Mouse (Mus musculus): ENCODE results near the gene Hist1h4k.

Gene Hist1h4k

DNA sequence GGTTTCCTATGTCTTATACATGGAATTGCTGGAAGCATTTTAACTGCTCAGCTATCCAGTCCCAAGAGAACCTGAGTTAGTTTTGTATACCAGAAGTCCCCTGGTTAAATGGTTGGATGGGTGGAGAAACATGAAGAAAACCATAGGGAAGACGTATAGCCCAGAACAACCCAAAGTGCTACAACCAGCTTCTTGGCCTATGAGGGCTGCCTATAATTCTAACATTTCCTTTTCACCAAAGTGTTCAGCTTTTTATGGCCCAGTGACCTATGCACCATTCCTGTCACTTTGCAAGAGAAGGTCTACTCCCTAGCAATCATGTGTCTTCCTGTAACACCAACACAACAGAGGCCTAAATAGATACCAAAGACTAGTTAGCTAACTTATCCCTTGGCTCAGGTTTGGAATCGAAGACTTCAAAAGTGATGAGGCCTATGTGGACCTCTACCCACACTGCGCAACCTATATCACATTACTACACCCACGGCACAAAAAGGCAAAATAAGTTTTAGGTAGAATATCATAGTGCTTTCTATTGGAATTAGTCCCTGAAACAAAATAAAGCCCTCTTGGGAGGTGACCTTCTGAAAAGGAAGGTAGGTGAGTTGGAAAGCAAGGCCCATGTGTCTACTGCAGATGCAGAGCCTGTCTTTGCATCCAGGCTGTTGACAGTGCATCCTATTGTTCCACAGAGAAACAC, 31.8 kb downstream of the Hist1h4k start:
- DNase-seq (ENCODE audit: low spot score) = peak; percentile 72

DNA sequence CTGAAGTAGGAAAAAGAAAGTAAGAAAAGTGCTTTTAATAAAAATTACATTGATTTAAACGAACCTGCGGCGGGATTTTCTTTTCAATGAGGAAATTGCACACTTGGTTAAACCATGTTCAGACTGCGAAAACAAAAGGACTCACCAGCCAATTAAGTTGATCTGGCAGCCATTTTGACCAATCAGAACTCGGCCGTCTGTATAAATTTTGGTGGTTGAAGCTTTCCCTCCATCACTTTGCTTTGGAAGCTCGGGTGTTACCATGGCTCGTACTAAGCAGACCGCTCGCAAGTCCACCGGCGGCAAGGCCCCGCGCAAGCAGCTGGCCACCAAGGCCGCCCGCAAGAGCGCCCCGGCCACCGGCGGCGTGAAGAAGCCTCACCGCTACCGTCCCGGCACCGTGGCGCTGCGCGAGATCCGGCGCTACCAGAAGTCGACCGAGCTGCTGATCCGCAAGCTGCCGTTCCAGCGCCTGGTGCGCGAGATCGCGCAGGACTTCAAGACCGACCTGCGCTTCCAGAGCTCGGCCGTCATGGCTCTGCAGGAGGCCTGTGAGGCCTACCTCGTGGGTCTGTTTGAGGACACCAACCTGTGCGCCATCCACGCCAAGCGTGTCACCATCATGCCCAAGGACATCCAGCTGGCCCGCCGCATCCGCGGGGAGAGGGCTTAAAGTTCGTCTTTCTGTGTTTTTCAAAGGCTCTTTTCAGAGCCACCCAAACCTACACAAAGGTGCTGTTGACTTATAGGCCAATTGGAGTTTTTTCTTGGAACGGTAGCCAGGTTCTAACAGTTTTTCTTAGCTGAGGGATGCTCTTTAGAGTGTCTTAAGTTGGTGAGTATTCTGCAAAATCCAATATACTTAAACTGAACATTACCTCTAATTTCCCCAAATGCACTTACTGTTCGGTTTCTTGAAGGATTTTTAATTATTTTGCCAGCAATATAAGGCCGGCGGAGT, 32.6 kb downstream of the Hist1h4k start, which contains the start of gene Hist1h3h:
Gene Hist1h3h (plus strand): TSS at position 263 of the 961 bp plus-strand sequence.
- DNase-seq (ENCODE audit: low spot score) = peak; percentile 96

DNA sequence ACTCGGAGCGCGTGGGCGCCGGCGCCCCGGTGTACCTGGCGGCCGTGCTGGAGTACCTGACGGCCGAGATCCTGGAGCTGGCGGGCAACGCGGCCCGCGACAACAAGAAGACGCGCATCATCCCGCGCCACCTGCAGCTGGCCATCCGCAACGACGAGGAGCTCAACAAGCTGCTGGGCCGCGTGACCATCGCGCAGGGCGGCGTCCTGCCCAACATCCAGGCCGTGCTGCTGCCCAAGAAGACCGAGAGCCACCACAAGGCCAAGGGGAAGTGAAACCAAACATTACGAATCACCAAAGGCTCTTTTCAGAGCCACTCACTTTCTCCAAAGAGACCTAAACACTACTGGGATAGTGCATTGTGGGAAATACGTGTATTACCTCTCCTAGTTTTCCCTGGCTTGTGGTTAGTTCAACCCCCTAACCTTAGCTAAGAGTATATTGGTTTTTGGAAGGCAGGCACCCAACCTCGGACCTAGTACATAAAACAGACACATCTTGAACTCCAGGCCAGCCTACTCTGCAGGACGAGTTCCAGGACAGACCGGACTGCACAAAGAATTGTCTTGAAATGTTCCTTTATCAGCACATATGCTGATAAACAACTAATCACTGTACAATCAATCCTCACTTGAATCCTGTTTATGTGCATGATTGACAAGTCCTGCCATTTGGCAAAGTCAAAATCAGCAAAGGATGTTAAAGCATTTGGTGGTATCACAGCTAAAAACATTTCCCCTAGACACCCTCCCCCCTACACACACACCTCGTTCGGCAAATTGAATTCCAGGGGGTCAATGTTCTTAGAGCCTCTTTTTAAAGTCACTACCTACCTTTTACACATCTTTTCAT, 33.5 kb downstream of the Hist1h4k start:
- DNase-seq (ENCODE audit: low spot score) = peak; percentile 83

DNA sequence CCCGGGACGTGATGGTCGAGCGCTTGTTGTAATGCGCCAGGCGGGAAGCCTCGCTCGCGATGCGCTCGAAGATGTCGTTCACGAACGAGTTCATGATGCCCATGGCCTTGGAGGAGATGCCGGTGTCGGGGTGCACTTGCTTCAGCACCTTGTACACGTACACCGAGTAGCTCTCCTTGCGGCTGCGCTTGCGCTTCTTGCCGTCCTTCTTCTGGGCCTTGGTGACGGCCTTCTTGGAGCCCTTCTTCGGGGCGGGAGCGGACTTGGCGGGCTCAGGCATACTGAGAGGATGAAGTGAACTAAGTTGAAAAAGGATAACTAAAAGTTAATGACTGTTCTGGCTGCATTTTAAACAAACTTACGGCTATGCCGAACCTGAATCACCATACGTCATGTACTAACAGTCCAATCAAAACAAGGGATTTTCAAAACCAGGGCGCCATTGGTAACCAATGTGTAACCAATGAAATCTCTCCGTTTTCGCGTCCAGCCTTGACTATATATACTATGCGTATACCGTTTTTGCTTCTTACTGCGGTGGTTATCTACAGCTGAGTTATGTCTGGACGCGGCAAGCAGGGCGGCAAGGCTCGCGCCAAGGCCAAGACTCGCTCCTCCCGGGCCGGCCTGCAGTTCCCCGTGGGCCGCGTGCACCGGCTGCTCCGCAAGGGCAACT, 34.3 kb downstream of the Hist1h4k start, which contains the start of the genes Hist1h2bl and Hist1h2ai:
Gene Hist1h2bl (minus strand): TSS at position 280 of the 676 bp plus-strand sequence.
Gene Hist1h2ai (plus strand): TSS at position 559 of the 676 bp plus-strand sequence.
- DNase-seq (ENCODE audit: low spot score) = peak; percentile 98

DNA sequence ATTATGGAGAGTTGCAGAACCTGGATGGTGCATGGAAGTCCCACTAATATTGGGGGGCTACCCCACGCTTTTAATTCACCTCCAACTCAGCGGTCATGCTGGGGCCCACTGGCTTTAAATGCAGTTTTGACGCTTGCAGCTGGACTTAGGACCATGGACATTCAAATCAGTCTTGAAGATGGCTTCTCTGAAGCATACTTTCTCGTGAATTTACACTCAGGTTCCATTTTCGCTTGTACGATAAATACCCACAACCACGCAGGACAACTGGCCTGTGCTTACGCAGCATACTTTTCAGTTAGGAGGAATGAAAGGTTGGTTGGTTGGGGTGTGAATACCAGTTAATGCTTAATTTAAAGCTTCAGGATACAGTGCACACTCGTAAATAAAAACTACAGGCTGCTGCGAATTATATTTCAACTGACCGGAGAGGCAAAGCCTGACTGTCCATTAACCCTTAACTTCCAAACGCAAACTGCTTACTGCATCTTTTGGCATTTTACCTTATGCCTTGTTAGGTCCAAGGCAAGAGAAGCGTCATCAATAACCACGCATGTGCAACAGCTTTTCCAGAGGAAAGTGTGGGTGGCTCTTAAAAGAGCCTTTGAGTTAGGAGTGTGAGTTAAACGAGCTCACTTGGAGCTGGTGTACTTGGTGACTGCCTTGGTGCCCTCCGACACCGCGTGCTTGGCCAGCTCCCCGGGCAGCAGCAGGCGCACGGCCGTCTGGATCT, 35.0 kb downstream of the Hist1h4k start:
- DNase-seq (ENCODE audit: low spot score) = peak; percentile 67

DNA sequence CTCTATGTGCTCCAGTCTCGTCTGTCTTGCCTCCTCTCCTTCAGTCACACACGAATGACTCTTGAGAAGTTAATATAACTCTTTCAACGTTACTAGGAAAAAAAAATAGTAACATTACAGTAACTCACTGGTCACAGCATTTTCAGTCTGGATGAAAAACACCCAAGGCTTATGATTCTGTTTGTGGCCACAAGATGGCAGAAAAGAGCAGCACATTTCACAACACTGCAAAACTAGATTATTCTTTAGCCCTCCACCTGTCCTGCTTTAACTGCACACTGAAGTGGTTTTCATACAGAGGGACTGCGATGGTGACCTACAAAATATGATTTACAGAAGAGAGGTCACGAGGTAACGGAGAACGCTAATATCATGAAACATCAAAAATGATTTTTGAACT, 35.6 kb downstream of the Hist1h4k start:
- peak; percentile 84 for DNase-seq (ENCODE audit: low spot score)

DNA sequence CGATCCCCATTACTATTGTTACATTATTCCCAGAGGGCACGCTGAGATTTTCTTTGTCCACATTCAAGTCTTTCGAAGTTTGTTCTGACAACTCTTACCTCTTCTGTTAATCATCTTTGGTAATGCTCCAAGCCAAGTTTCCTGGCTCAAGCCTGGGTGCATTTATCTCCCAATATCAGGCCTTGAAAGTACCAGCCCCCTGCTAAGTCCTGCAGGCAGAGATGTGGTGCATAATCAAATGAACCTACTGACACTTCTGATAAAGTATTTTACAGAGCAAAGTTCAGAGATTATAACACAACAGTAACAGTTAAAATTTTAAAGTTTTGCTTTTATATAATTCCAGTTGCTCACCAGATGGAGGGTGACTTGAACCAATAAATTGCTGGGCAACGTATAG, 38.6 kb downstream of the Hist1h4k start:
- DNase-seq (ENCODE audit: low spot score) = no peak

DNA sequence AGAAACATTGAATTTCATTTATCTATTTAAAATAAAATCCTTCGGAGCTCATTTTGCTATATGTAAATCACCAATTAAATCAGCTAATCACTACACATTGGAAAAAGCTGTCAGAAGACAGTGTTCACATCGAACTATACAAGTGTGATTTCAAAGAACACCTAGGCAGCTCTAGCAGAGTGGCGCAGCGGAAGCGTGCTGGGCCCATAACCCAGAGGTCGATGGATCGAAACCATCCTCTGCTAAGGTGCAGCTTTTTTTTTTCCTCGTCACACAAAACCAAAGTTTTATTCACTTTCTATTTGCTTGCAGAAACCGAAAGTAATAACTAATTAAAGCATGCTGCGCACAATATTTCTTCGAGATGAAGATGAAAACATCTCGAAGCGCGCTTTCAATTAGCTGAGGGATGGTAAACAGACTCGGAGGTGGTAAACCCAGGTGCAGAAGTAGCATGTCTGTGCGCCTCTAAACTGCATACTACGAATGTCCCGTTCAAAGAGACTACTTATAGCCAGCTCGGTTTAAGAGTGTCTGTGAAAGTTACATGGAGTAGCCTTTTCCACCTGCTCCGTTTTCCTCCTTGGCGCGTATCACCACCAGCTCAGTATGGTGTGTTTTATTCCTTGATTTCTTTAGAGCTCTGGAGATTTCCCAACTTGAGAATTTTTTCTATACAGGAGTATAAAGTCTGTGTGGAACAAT, 39.3 kb downstream of the Hist1h4k start:
- DNase-seq (ENCODE audit: low spot score) = peak; percentile 88

DNA sequence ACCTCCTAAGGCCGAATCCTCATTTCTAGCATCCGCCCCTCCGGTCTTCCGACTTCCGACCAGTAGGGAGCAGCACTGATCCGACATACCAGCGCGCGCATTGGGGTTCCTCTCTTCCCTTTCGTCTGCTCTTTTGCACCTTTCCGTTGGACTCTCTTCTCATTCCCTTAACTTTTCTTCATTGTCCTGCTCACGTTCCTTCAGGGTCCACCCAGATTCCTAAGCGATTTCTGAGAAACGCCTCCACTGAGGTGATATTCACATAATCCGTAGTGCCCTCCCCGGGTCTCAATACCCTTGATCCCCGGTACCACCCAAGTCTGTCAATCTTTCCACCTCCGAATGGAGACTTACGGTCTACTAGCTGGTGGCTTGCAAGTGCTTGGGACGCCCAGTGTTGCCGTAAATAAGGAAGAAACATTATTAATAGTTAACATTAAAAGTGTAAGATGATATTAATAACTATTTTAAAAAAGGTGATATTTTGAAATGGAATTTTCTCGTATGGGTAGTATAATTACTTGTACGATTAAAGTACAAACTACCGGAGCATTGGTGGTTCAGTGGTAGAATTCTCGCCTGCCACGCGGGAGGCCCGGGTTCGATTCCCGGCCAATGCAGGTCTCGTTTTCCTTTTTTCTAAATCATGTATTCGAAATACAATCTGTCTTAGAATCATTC, 40.1 kb downstream of the Hist1h4k start:
- DNase-seq (ENCODE audit: low spot score) = peak; percentile 95

DNA sequence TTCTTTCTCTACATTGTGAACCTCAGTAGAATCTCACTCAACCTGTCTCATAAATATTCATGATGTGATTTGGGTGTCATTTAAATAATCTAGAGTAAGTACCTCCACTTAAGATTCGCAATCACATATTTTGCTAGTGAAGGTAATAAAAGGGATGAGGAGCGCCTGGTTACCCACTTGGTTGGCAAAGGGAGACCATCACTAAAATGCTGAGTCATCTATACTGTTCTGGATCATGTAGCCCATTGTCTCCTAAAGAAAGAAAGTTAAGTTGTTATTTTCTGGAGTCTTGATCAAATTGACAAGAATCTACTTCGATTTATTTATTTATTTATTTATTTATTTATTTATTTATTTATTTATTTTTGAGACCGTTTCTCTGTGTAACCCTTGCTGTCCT, 43.6 kb downstream of the Hist1h4k start:
- DNase-seq (ENCODE audit: low spot score) = no peak

Measured in embryo, embryonic 10.5 days (tissue).